Mouse (Mus musculus): Measurements from ENCODE around the gene Cdyl.

Gene Cdyl

GRCm38 (mm10) chr13:35659406-35659985 is at the start of gene Cdyl:
Gene Cdyl, plus strand, starts transcription at chr13:35659833.
- no peak for DNase-seq

GRCm38 (mm10) chr13:35610718-35611117 is 48.9 kb upstream of the Cdyl start:
- no peak for DNase-seq

- no peak for DNase-seq
Measured at GRCm38 (mm10) chr13:35612506-35612905, 47.1 kb upstream of the Cdyl start.

GRCm38 (mm10) chr13:35614832-35615479 is 44.7 kb upstream of the Cdyl start:
- DNase-seq = no peak

GRCm38 (mm10) chr13:35616524-35617099 is 43.0 kb upstream of the Cdyl start:
- DNase-seq = no peak

- no peak for DNase-seq
Measured at GRCm38 (mm10) chr13:35619356-35619755, 40.3 kb upstream of the Cdyl start.

- no peak for DNase-seq
Measured at GRCm38 (mm10) chr13:35620756-35621155, 38.9 kb upstream of the Cdyl start.

GRCm38 (mm10) chr13:35624831-35625230 is 34.8 kb upstream of the Cdyl start:
- DNase-seq = no peak

- DNase-seq = no peak
Measured at GRCm38 (mm10) chr13:35625556-35625955, 34.1 kb upstream of the Cdyl start.

- no peak for DNase-seq
Measured at GRCm38 (mm10) chr13:35627319-35627718, 32.3 kb upstream of the Cdyl start.

GRCm38 (mm10) chr13:35647132-35647823 is 12.4 kb upstream of the Cdyl start:
- DNase-seq = no peak

- DNase-seq = no peak
Measured at GRCm38 (mm10) chr13:35650284-35650872, 9.3 kb upstream of the Cdyl start.

GRCm38 (mm10) chr13:35652851-35653250 is 6.8 kb upstream of the Cdyl start:
- no peak for DNase-seq

GRCm38 (mm10) chr13:35656853-35657252 is 2.8 kb upstream of the Cdyl start:
- no peak for DNase-seq

- DNase-seq = no peak
Measured at GRCm38 (mm10) chr13:35665456-35665855, 5.8 kb downstream of the Cdyl start.

GRCm38 (mm10) chr13:35669910-35670469 is 10.4 kb downstream of the Cdyl start:
- DNase-seq = no peak

GRCm38 (mm10) chr13:35670875-35671274 is 11.2 kb downstream of the Cdyl start:
- no peak for DNase-seq

GRCm38 (mm10) chr13:35676921-35677320 is 17.3 kb downstream of the Cdyl start:
- DNase-seq = no peak

GRCm38 (mm10) chr13:35677433-35678051 is 17.9 kb downstream of the Cdyl start:
- DNase-seq = no peak

- no peak for DNase-seq
Measured at GRCm38 (mm10) chr13:35678691-35679090, 19.1 kb downstream of the Cdyl start.

GRCm38 (mm10) chr13:35681361-35681760 is 21.7 kb downstream of the Cdyl start:
- DNase-seq = no peak

GRCm38 (mm10) chr13:35686273-35686672 is 26.6 kb downstream of the Cdyl start:
- DNase-seq = no peak

- DNase-seq = no peak
Measured at GRCm38 (mm10) chr13:35689560-35689959, 29.9 kb downstream of the Cdyl start.

All from retina, postnatal 1 day (tissue).